In genomic region chr17:30111556-30111955, GRCm38 (mm10) we compare ENCODE assay signal across 19 mouse cellular contexts.
A peak's percentile ranks its signal among the peaks of the same experiment; 100 is the strongest.
DNase-seq lines count a peak whose midpoint lies in the region; ATAC-seq and TF ChIP-seq lines count a peak whose summit lies in the region.
"Had no signal": no experiment of that assay in that cellular context is flagged by ENCODE, and none has a peak within 500 bp of the region (broad histone marks: within the 10 kb centered on the region; RNA-seq: fewer than 3 reads in every experiment).

No protein-coding gene starts in this region.

- no peaks in the 10 kb centered on the region for H3K9me3 ChIP-seq in embryonic facial prominence, embryonic 12.5 days
- H3K9me3 ChIP-seq in embryonic facial prominence, embryonic 10.5 days: no peaks in the 10 kb centered on the region
- H3K9me3 ChIP-seq in midbrain, embryonic 12.5 days: no peaks in the 10 kb centered on the region
- no peaks in the 10 kb centered on the region for H3K9me3 ChIP-seq in midbrain, postnatal 0 days (ENCODE audit: low read length)
- H3K9me3 ChIP-seq in neural tube, embryonic 14.5 days (ENCODE audit: control insufficient read depth, low read length): no peaks in the 10 kb centered on the region
- H3K9me3 ChIP-seq: heart, embryonic 13.5 days had no signal

- no peak overlapping the region for H3K27ac ChIP-seq in embryonic facial prominence, embryonic 12.5 days
- no peak overlapping the region for H3K27ac ChIP-seq in embryonic facial prominence, embryonic 10.5 days (replicated peaks)
- H3K27ac ChIP-seq in midbrain, embryonic 12.5 days (replicated peaks): peak overlapping the region; percentile 12; the same call in 1 of the 2 replicates
- no peak overlapping the region for H3K27ac ChIP-seq in midbrain, postnatal 0 days (ENCODE audit: low read depth, low read length)
- no peak overlapping the region for H3K27ac ChIP-seq in cerebellum, adult 2 months (ENCODE audit: insufficient read depth, low read length)
- H3K27ac ChIP-seq in neural tube, embryonic 14.5 days (ENCODE audit: low read depth, low read length): 0 out of 2 replicates have a peak overlapping the region, but pooled peaks have one; percentile 36
- H3K27ac ChIP-seq: forebrain, embryonic 10.5 days; heart, embryonic 13.5 days had no signal

- 0 out of 2 replicates have a peak, but pooled peaks have one; percentile 52 for ATAC-seq in embryonic facial prominence, embryonic 12.5 days (ENCODE audit: insufficient number of reproducible peaks, insufficient read depth, low FRiP score, low TSS enrichment)
- no peak for ATAC-seq in midbrain, embryonic 12.5 days (ENCODE audit: low FRiP score, low read depth)
- no peak for ATAC-seq in midbrain, postnatal 0 days (ENCODE audit: low FRiP score)
- ATAC-seq in neural tube, embryonic 14.5 days (ENCODE audit: low read depth): no peak
- ATAC-seq: inflammation-experienced regulatory T-cells, adult 6 months had no signal

- no peak overlapping the region for H3K4me3 ChIP-seq in embryonic facial prominence, embryonic 12.5 days
- H3K4me3 ChIP-seq in embryonic facial prominence, embryonic 10.5 days: no peak overlapping the region
- H3K4me3 ChIP-seq in midbrain, embryonic 12.5 days: no peak overlapping the region
- no peak overlapping the region for H3K4me3 ChIP-seq in midbrain, postnatal 0 days (ENCODE audit: low read depth, low read length)
- no peak overlapping the region for H3K4me3 ChIP-seq in cerebellum, adult 2 months (replicated peaks; ENCODE audit: insufficient read depth, low read depth, low read length)
- no peak overlapping the region for H3K4me3 ChIP-seq in neural tube, embryonic 14.5 days (ENCODE audit: low read depth, low read length)
- H3K4me3 ChIP-seq: forebrain, embryonic 10.5 days; heart, embryonic 13.5 days had no signal

- no peak for TF ChIP-seq POLR2A in cerebellum, adult 2 months (IDR thresholded peaks at IDR 0.05; ENCODE audit: borderline replicate concordance, insufficient read depth, low read length)

- no peaks in the 10 kb centered on the region for H3K36me3 ChIP-seq in embryonic facial prominence, embryonic 12.5 days
- H3K36me3 ChIP-seq in embryonic facial prominence, embryonic 10.5 days (replicated peaks): peaks cover 29% of the 10 kb centered on the region
- H3K36me3 ChIP-seq in midbrain, embryonic 12.5 days: no peaks in the 10 kb centered on the region
- H3K36me3 ChIP-seq in midbrain, postnatal 0 days (ENCODE audit: insufficient read depth, low read length): no peaks in the 10 kb centered on the region
- no peaks in the 10 kb centered on the region for H3K36me3 ChIP-seq in neural tube, embryonic 14.5 days (ENCODE audit: control insufficient read depth, insufficient read depth, low read length)

- no peak overlapping the region for H3K4me2 ChIP-seq in embryonic facial prominence, embryonic 12.5 days (replicated peaks)
- H3K4me2 ChIP-seq in midbrain, embryonic 12.5 days (replicated peaks): no peak overlapping the region
- no peak overlapping the region for H3K4me2 ChIP-seq in midbrain, postnatal 0 days (ENCODE audit: low read depth, low read length, poor library complexity, severe bottlenecking)
- no peak overlapping the region for H3K4me2 ChIP-seq in neural tube, embryonic 14.5 days (ENCODE audit: low read depth, low read length)
- H3K4me2 ChIP-seq: heart, embryonic 13.5 days had no signal

- 82% methylated on average over 5 of the region's 5 CpGs for WGBS in embryonic facial prominence, embryonic 12.5 days
- WGBS in embryonic facial prominence, embryonic 10.5 days: 79% methylated on average over 5 of the region's 5 CpGs
- 83% methylated on average over 5 of the region's 5 CpGs for WGBS in midbrain, embryonic 12.5 days
- WGBS in midbrain, postnatal 0 days: 75% methylated on average over 5 of the region's 5 CpGs
- WGBS in cerebellum, adult 2 months: 15% methylated on average over 5 of the region's 5 CpGs
- 80% methylated on average over 5 of the region's 5 CpGs for WGBS in neural tube, embryonic 14.5 days

- peaks cover 6% of the 10 kb centered on the region; the same call in 1 of the 2 replicates for H3K4me1 ChIP-seq in embryonic facial prominence, embryonic 12.5 days
- peaks cover 24% of the 10 kb centered on the region for H3K4me1 ChIP-seq in embryonic facial prominence, embryonic 10.5 days
- H3K4me1 ChIP-seq in midbrain, embryonic 12.5 days: peaks cover 21% of the 10 kb centered on the region
- no peaks in the 10 kb centered on the region for H3K4me1 ChIP-seq in midbrain, postnatal 0 days (ENCODE audit: insufficient read depth, low read length)
- peaks cover 10% of the 10 kb centered on the region for H3K4me1 ChIP-seq in cerebellum, adult 2 months (ENCODE audit: control insufficient read depth, insufficient read depth, low read length)
- peaks cover 15% of the 10 kb centered on the region for H3K4me1 ChIP-seq in neural tube, embryonic 14.5 days (ENCODE audit: control insufficient read depth, insufficient read depth, low read length)

- H3K9ac ChIP-seq in embryonic facial prominence, embryonic 12.5 days: no peak overlapping the region
- H3K9ac ChIP-seq in midbrain, embryonic 12.5 days (replicated peaks): no peak overlapping the region
- no peak overlapping the region for H3K9ac ChIP-seq in midbrain, postnatal 0 days (replicated peaks; ENCODE audit: low read length, poor library complexity, severe bottlenecking)
- H3K9ac ChIP-seq in neural tube, embryonic 14.5 days (replicated peaks; ENCODE audit: low read depth, low read length): no peak overlapping the region
- H3K9ac ChIP-seq: heart, embryonic 13.5 days had no signal

- no peaks in the 10 kb centered on the region for H3K27me3 ChIP-seq in embryonic facial prominence, embryonic 12.5 days
- no peaks in the 10 kb centered on the region for H3K27me3 ChIP-seq in embryonic facial prominence, embryonic 10.5 days (replicated peaks; ENCODE audit: low read depth, poor library complexity, severe bottlenecking)
- H3K27me3 ChIP-seq in midbrain, embryonic 12.5 days: no peaks in the 10 kb centered on the region
- H3K27me3 ChIP-seq in midbrain, postnatal 0 days (ENCODE audit: insufficient read depth, low read length): no peaks in the 10 kb centered on the region
- no peaks in the 10 kb centered on the region for H3K27me3 ChIP-seq in cerebellum, adult 2 months (ENCODE audit: control insufficient read depth, insufficient read depth, low read length)
- no peaks in the 10 kb centered on the region for H3K27me3 ChIP-seq in neural tube, embryonic 14.5 days (ENCODE audit: control insufficient read depth, insufficient read depth, low read length)
- H3K27me3 ChIP-seq: CH12.LX; heart, embryonic 13.5 days had no signal

- no peak for DNase-seq in embryonic facial prominence, embryonic 10.5 days (ENCODE audit: low spot score)
- DNase-seq in midbrain, postnatal 0 days (ENCODE audit: low spot score): no peak
- peak; percentile 41 to 52 for DNase-seq in cerebellum, adult 2 months
- no peak for DNase-seq in yolk sac, embryonic 10.5 days (ENCODE audit: low spot score)
- DNase-seq: adrenal gland, postnatal 25 days; embryo, embryonic 11 days; gastrocnemius, postnatal 10 days; heart, adult 11 months; kidney, adult 2 months; kidney, postnatal 10 days; lung, postnatal 10 days; thymus, postnatal 36 days had no signal

- TF ChIP-seq CTCF in midbrain, postnatal 0 days (IDR thresholded peaks at IDR 0.05): no peak
- no peak for TF ChIP-seq CTCF in cerebellum, adult 2 months (IDR thresholded peaks at IDR 0.05; ENCODE audit: borderline replicate concordance, insufficient read depth, low read depth, low read length)

Comparison
In these comparisons a context has a peak if more than half of its experiments do, and no peak if none do; other contexts are left out.
1. H3K27ac ChIP-seq: peak in midbrain, embryonic 12.5 days (single experiment) and neural tube, embryonic 14.5 days (single experiment); none in embryonic facial prominence, embryonic 12.5 days (single experiment), embryonic facial prominence, embryonic 10.5 days (single experiment), midbrain, postnatal 0 days (single experiment) and cerebellum, adult 2 months (single experiment).
2. DNase-seq: peak in cerebellum, adult 2 months (2 of 2); none in embryonic facial prominence, embryonic 10.5 days (single experiment), midbrain, postnatal 0 days (single experiment) and yolk sac, embryonic 10.5 days (single experiment).